Mouse (Mus musculus) cerebellum, postnatal 10 days (tissue): ENCODE measurements around the gene Uckl1.
A peak's percentile ranks its signal among the peaks of the same experiment; 100 is the strongest.

Experiments used
- DNase-seq, 2 experiments: peaks; one replicate each; pipeline ENCODE4 v3.0.0; 2021; ENCODE audit warnings: mixed read lengths in 2 of 2

The Uckl1 gene

GRCm38 (mm10) chr2:181520118-181520935 is 64.4 kb downstream of the Uckl1 start, which contains the start of gene Dnajc5:
Gene Dnajc5 (plus strand): TSS chr2:181520485.
- DNase-seq = peak; percentile 97 to 98

GRCm38 (mm10) chr2:181519201-181519600 is 65.5 kb downstream of the Uckl1 start:
- peak in 1 of 2 experiments; percentile 13 for DNase-seq
